Mouse (Mus musculus): ENCODE results near the gene Arv1.

DNA sequence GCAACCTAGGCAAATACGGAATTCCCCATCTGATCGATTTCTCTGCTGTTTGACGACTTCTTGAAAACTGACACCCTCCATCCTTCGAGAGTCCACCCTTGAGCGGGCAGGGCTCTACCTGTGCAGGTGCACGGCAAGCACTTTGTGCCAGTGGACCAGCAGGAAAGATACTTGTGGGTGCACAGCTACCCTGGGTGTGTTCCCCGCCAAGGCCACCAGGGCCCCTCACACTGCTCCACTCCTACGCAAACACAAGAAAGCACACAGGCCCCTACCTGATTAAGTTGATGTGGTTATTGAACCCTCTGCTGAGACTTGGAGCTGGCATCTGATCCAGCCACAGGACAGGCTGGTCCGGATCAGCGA is 40.2 kb upstream of the Arv1 start:
- TF ChIP-seq POLR2A (IDR thresholded peaks at IDR 0.05; ENCODE audit: insufficient read depth, low read depth, low read length) (no peak), CTCF (IDR thresholded peaks at IDR 0.05; ENCODE audit: insufficient read depth, low read depth, low read length) (no peak)
